Mouse (Mus musculus) testis, postnatal 10 days (tissue): Measurements from ENCODE around the gene Zmynd15.
"Not testable (repeated sequence)": the region's sequence is repeated elsewhere in the genome, so short reads cannot be mapped to it uniquely, and the experiment has no call there.

Experiments used
- DNase-seq: peaks from one replicate; pipeline ENCODE4 v3.0.0; 2021; ENCODE audit warnings: low spot score

The Zmynd15 gene

GRCm38 (mm10) chr11:70458688-70459600 lies at the start of gene Zmynd15:
TSS of gene Zmynd15 (plus strand) at chr11:70459433.
- no peak for DNase-seq

GRCm38 (mm10) chr11:70409594-70410296 lies 49.5 kb upstream of the Zmynd15 start, which contains the start of gene Pelp1:
TSS of gene Pelp1 (minus strand) at chr11:70410031.
- DNase-seq, result peak; percentile 94

- DNase-seq, result no peak
Observed at GRCm38 (mm10) chr11:70410297-70410643, 49.0 kb upstream of the Zmynd15 start.

- DNase-seq, result no peak
Observed at GRCm38 (mm10) chr11:70412591-70412990, 46.6 kb upstream of the Zmynd15 start.

GRCm38 (mm10) chr11:70413961-70414360 lies 45.3 kb upstream of the Zmynd15 start:
- DNase-seq, result peak; percentile 84

- no peak for DNase-seq
Observed at GRCm38 (mm10) chr11:70418199-70418598, 41.0 kb upstream of the Zmynd15 start.

- DNase-seq, result no peak
Observed at GRCm38 (mm10) chr11:70419486-70419885, 39.7 kb upstream of the Zmynd15 start.

GRCm38 (mm10) chr11:70426598-70426997 lies 32.6 kb upstream of the Zmynd15 start:
- not testable (repeated sequence) for DNase-seq

GRCm38 (mm10) chr11:70431574-70431973 lies 27.7 kb upstream of the Zmynd15 start:
- DNase-seq, result no peak

GRCm38 (mm10) chr11:70432048-70432894 lies 27.0 kb upstream of the Zmynd15 start, which contains the start of gene Arrb2:
TSS of gene Arrb2 (plus strand) at chr11:70432635.
- peak; percentile 99 for DNase-seq

GRCm38 (mm10) chr11:70432895-70433568 lies 26.2 kb upstream of the Zmynd15 start:
- DNase-seq, result no peak

GRCm38 (mm10) chr11:70433569-70433943 lies 25.7 kb upstream of the Zmynd15 start:
- no peak for DNase-seq

GRCm38 (mm10) chr11:70433951-70434350 lies 25.3 kb upstream of the Zmynd15 start:
- no peak for DNase-seq

- no peak for DNase-seq
Observed at GRCm38 (mm10) chr11:70435476-70435875, 23.8 kb upstream of the Zmynd15 start.

- DNase-seq, result no peak
Observed at GRCm38 (mm10) chr11:70437426-70437825, 21.8 kb upstream of the Zmynd15 start.

GRCm38 (mm10) chr11:70438728-70439374 lies 20.4 kb upstream of the Zmynd15 start:
- no peak for DNase-seq

- no peak for DNase-seq
Observed at GRCm38 (mm10) chr11:70440637-70441036, 18.6 kb upstream of the Zmynd15 start.

- DNase-seq, result no peak
Observed at GRCm38 (mm10) chr11:70441882-70442281, 17.4 kb upstream of the Zmynd15 start.

- DNase-seq, result no peak
Observed at GRCm38 (mm10) chr11:70443964-70444363, 15.3 kb upstream of the Zmynd15 start.

GRCm38 (mm10) chr11:70444667-70445066 lies 14.6 kb upstream of the Zmynd15 start:
- DNase-seq, result no peak

GRCm38 (mm10) chr11:70446756-70447155 lies 12.5 kb upstream of the Zmynd15 start:
- no peak for DNase-seq
